In the genomic region with DNA sequence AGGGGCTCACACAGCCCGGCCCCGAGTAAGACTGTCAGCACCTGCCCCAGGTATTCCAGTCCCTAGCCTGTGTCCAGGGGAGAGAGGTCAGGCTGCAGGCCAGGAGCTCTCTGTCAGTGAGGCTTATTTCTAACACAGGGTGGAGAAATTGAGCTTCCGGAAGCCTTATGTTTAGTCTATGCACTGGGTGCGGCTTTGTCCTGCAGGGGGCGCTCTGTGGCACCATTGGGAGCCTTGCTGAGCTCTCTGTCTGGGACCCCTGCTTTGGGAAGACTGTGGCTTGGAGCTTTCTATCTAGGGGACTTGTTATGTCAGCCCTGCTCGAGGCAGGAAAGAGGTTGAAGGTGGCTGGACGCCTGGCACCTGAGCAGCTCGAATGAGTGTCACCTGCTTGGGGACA, we compare ENCODE assay signal across 10 mouse cellular contexts. TPM values are rescaled to one million over a fixed set of nuclear protein-coding genes. Genes with fewer than 3 reads are reported as not detected.
A peak's percentile ranks its signal among the peaks of the same experiment; 100 is the strongest.
DNase-seq lines count a peak whose midpoint lies in the region; ATAC-seq and TF ChIP-seq lines count a peak whose summit lies in the region.
"Had no signal": no experiment of that assay in that cellular context is flagged by ENCODE, and none has a peak within 500 bp of the region (broad histone marks: within the 10 kb centered on the region; RNA-seq: fewer than 3 reads in every experiment).

No protein-coding gene starts in this region.

- no peak for ATAC-seq in intestine, postnatal 0 days
- ATAC-seq in intestine, embryonic 15.5 days = no peak; the same call in 1 of the 2 replicates
- 0 out of 2 replicates have a peak, but pooled peaks have one; percentile 14 for ATAC-seq in kidney, postnatal 0 days (replicated peaks; ENCODE audit: low FRiP score, low read depth)
- ATAC-seq in midbrain, postnatal 0 days (ENCODE audit: low FRiP score) = no peak

- H3K27me3 ChIP-seq in intestine, postnatal 0 days (replicated peaks; ENCODE audit: control insufficient read depth, insufficient read depth, low read length) = no peaks in the 10 kb centered on the region
- no peaks in the 10 kb centered on the region; the same call in 1 of the 2 replicates for H3K27me3 ChIP-seq in intestine, embryonic 15.5 days (replicated peaks)
- H3K27me3 ChIP-seq in kidney, postnatal 0 days (ENCODE audit: insufficient read depth, low read length) = 0 out of 2 replicates have a peak, but pooled peaks cover 3% of the 10 kb centered on the region
- H3K27me3 ChIP-seq in midbrain, postnatal 0 days (ENCODE audit: insufficient read depth, low read length) = no peaks in the 10 kb centered on the region

- WGBS in intestine, postnatal 0 days = 58% methylated on average over 8 of the region's 8 CpGs
- 56% methylated on average over 8 of the region's 8 CpGs for WGBS in intestine, embryonic 15.5 days
- WGBS in kidney, postnatal 0 days = 51% methylated on average over 8 of the region's 8 CpGs
- WGBS in midbrain, postnatal 0 days = 42% methylated on average over 8 of the region's 8 CpGs

- H3K4me2 ChIP-seq in intestine, postnatal 0 days (replicated peaks; ENCODE audit: low read depth) = no peak overlapping the region
- H3K4me2 ChIP-seq in intestine, embryonic 15.5 days (replicated peaks) = no peak overlapping the region
- H3K4me2 ChIP-seq in kidney, postnatal 0 days (ENCODE audit: low read length) = no peak overlapping the region
- no peak overlapping the region for H3K4me2 ChIP-seq in midbrain, postnatal 0 days (ENCODE audit: low read depth, low read length, poor library complexity, severe bottlenecking)
- H3K4me2 ChIP-seq: limb, embryonic 13.5 days had no signal

- no peak overlapping the region for H3K9ac ChIP-seq in intestine, postnatal 0 days (ENCODE audit: low read depth, low read length)
- H3K9ac ChIP-seq in intestine, embryonic 15.5 days = no peak overlapping the region
- no peak overlapping the region for H3K9ac ChIP-seq in kidney, postnatal 0 days (ENCODE audit: low read depth, low read length)
- H3K9ac ChIP-seq in midbrain, postnatal 0 days (replicated peaks; ENCODE audit: low read length, poor library complexity, severe bottlenecking) = no peak overlapping the region
- H3K9ac ChIP-seq: limb, embryonic 13.5 days had no signal

- H3K4me3 ChIP-seq in intestine, postnatal 0 days (ENCODE audit: low read depth, low read length) = no peak overlapping the region
- no peak overlapping the region for H3K4me3 ChIP-seq in intestine, embryonic 15.5 days (replicated peaks)
- no peak overlapping the region for H3K4me3 ChIP-seq in kidney, postnatal 0 days (replicated peaks; ENCODE audit: low read depth, low read length)
- H3K4me3 ChIP-seq in midbrain, postnatal 0 days (ENCODE audit: low read depth, low read length) = no peak overlapping the region
- H3K4me3 ChIP-seq: limb, embryonic 13.5 days had no signal

- H3K27ac ChIP-seq in intestine, postnatal 0 days (ENCODE audit: low read depth, low read length) = no peak overlapping the region
- H3K27ac ChIP-seq in intestine, embryonic 15.5 days = no peak overlapping the region
- H3K27ac ChIP-seq in kidney, postnatal 0 days = no peak overlapping the region
- no peak overlapping the region for H3K27ac ChIP-seq in midbrain, postnatal 0 days (ENCODE audit: low read depth, low read length)
- H3K27ac ChIP-seq: limb, embryonic 13.5 days had no signal

- H3K9me3 ChIP-seq in intestine, postnatal 0 days (ENCODE audit: control insufficient read depth) = no peaks in the 10 kb centered on the region
- no peaks in the 10 kb centered on the region for H3K9me3 ChIP-seq in intestine, embryonic 15.5 days
- H3K9me3 ChIP-seq in kidney, postnatal 0 days (replicated peaks; ENCODE audit: low read length) = no peaks in the 10 kb centered on the region
- H3K9me3 ChIP-seq in midbrain, postnatal 0 days (ENCODE audit: low read length) = no peaks in the 10 kb centered on the region
- H3K9me3 ChIP-seq: limb, embryonic 13.5 days had no signal

- DNase-seq in B cell, adult 2 months = peak; percentile 61 to 63
- peak; percentile 55 for DNase-seq in T-cell, adult 2 months (ENCODE audit: low spot score)
- DNase-seq in embryo, embryonic 10 days (ENCODE audit: low spot score) = peak; percentile 81
- DNase-seq in kidney, postnatal 0 days (ENCODE audit: low spot score) = peak; percentile 73
- DNase-seq in midbrain, postnatal 0 days (ENCODE audit: low spot score) = peak; percentile 74
- no peak for DNase-seq in urinary bladder, postnatal 10 days (ENCODE audit: low spot score)

- peak; percentile 76 for TF ChIP-seq CTCF in intestine, postnatal 0 days (IDR thresholded peaks at IDR 0.05; ENCODE audit: low read depth)
- TF ChIP-seq CTCF in kidney, postnatal 0 days (IDR thresholded peaks at IDR 0.05; ENCODE audit: low read depth) = peak; percentile 70
- peak; percentile 73 for TF ChIP-seq CTCF in midbrain, postnatal 0 days (IDR thresholded peaks at IDR 0.05)

- peaks cover 6% of the 10 kb centered on the region; the same call in 1 of the 2 replicates for H3K4me1 ChIP-seq in intestine, postnatal 0 days (replicated peaks; ENCODE audit: control insufficient read depth, insufficient read depth, low read length)
- H3K4me1 ChIP-seq in intestine, embryonic 15.5 days (replicated peaks) = peaks cover 16% of the 10 kb centered on the region
- H3K4me1 ChIP-seq in kidney, postnatal 0 days (replicated peaks; ENCODE audit: insufficient read depth, low read length) = no peaks in the 10 kb centered on the region
- peaks cover 17% of the 10 kb centered on the region for H3K4me1 ChIP-seq in midbrain, postnatal 0 days (ENCODE audit: insufficient read depth, low read length)

- peaks cover 6% of the 10 kb centered on the region for H3K36me3 ChIP-seq in intestine, postnatal 0 days (ENCODE audit: control insufficient read depth, insufficient read depth)
- H3K36me3 ChIP-seq in intestine, embryonic 15.5 days = no peaks in the 10 kb centered on the region
- H3K36me3 ChIP-seq in kidney, postnatal 0 days (ENCODE audit: insufficient read depth, low read length) = no peaks in the 10 kb centered on the region
- H3K36me3 ChIP-seq in midbrain, postnatal 0 days (ENCODE audit: insufficient read depth, low read length) = 0 out of 2 replicates have a peak, but pooled peaks cover 2% of the 10 kb centered on the region
- H3K36me3 ChIP-seq: limb, embryonic 13.5 days had no signal

RNA-seq across cellular contexts. Expression of a gene that starts 37.2 kb away (rescaled TPM):
- polyA plus RNA-seq in intestine, postnatal 0 days (2015; fragmentation: Nextera tagmentation; extraction: Ambion mirVana) = 35.0 and 35.7 TPM in 2 replicates
- polyA plus RNA-seq in intestine, embryonic 15.5 days (2015; fragmentation: Nextera tagmentation; extraction: Ambion mirVana) = 20.5 and 20.6 TPM in 2 replicates
- 26.8 TPM in 2 replicates for polyA plus RNA-seq in kidney, postnatal 0 days (2015; fragmentation: Nextera tagmentation; extraction: Ambion mirVana)
- total RNA-seq in midbrain, postnatal 0 days (2014; rRNA removed) = 13.0 and 19.3 TPM in 2 replicates
- 17.5 and 20.1 TPM in 2 replicates for polyA plus RNA-seq in midbrain, postnatal 0 days (2015; fragmentation: Nextera tagmentation; extraction: Ambion mirVana)

RNA-seq across cellular contexts. Expression of a gene that starts 37.6 kb away (rescaled TPM):
- 19.2 and 20.1 TPM in 2 replicates for polyA plus RNA-seq in intestine, postnatal 0 days (2015; fragmentation: Nextera tagmentation; extraction: Ambion mirVana)
- 9.3 and 12.2 TPM in 2 replicates for polyA plus RNA-seq in intestine, embryonic 15.5 days (2015; fragmentation: Nextera tagmentation; extraction: Ambion mirVana)
- polyA plus RNA-seq in kidney, postnatal 0 days (2015; fragmentation: Nextera tagmentation; extraction: Ambion mirVana) = 12.0 and 12.6 TPM in 2 replicates
- 7.8 and 8.5 TPM in 2 replicates for total RNA-seq in midbrain, postnatal 0 days (2014; rRNA removed)
- polyA plus RNA-seq in midbrain, postnatal 0 days (2015; fragmentation: Nextera tagmentation; extraction: Ambion mirVana) = 12.2 and 12.9 TPM in 2 replicates

RNA-seq across cellular contexts. Expression of a gene that starts 42.2 kb away (rescaled TPM):
- polyA plus RNA-seq in intestine, postnatal 0 days (2015; fragmentation: Nextera tagmentation; extraction: Ambion mirVana) = not detected in 2 replicates
- 0.05 and 0.09 TPM in 2 replicates for polyA plus RNA-seq in intestine, embryonic 15.5 days (2015; fragmentation: Nextera tagmentation; extraction: Ambion mirVana)
- not detected in 2 replicates for polyA plus RNA-seq in kidney, postnatal 0 days (2015; fragmentation: Nextera tagmentation; extraction: Ambion mirVana)
- total RNA-seq in midbrain, postnatal 0 days (2014; rRNA removed) = 2.9 and 4.1 TPM in 2 replicates
- 0.59 and 0.75 TPM in 2 replicates for polyA plus RNA-seq in midbrain, postnatal 0 days (2015; fragmentation: Nextera tagmentation; extraction: Ambion mirVana)
- polyA plus RNA-seq: stomach, embryonic 14.5 days had no signal

RNA-seq across cellular contexts. Expression of a gene that starts 52.0 kb away (rescaled TPM):
- polyA plus RNA-seq in intestine, postnatal 0 days (2015; fragmentation: Nextera tagmentation; extraction: Ambion mirVana) = 8.0 and 8.2 TPM in 2 replicates
- 17.2 and 20.8 TPM in 2 replicates for polyA plus RNA-seq in intestine, embryonic 15.5 days (2015; fragmentation: Nextera tagmentation; extraction: Ambion mirVana)
- polyA plus RNA-seq in kidney, postnatal 0 days (2015; fragmentation: Nextera tagmentation; extraction: Ambion mirVana) = 10.0 and 12.2 TPM in 2 replicates
- total RNA-seq in midbrain, postnatal 0 days (2014; rRNA removed) = 17.7 and 18.8 TPM in 2 replicates
- 14.8 and 16.7 TPM in 2 replicates for polyA plus RNA-seq in midbrain, postnatal 0 days (2015; fragmentation: Nextera tagmentation; extraction: Ambion mirVana)
